Mouse (Mus musculus) kidney, postnatal 10 days (tissue): ENCODE data around the gene Tmem14c.
"Not testable (repeated sequence)": the region's sequence is repeated elsewhere in the genome, so short reads cannot be mapped to it uniquely, and the experiment has no call there.

Experiments
- DNase-seq: peaks from one replicate; pipeline ENCODE4 v3.0.0; 2021; ENCODE audit warnings: mixed read lengths

Tmem14c gene

GRCm38 (mm10) chr13:41015829-41016634 lies at the start of gene Tmem14c:
Gene Tmem14c, plus strand, starts transcription at chr13:41016292.
- DNase-seq: peak; percentile 97

- DNase-seq: no peak
These were observed 48.5 kb upstream of the Tmem14c start for GRCm38 (mm10) chr13:40967609-40968008.

- DNase-seq: no peak
These were observed 47.5 kb upstream of the Tmem14c start for GRCm38 (mm10) chr13:40968564-40968963.

GRCm38 (mm10) chr13:40969761-40970390 lies 46.2 kb upstream of the Tmem14c start:
- DNase-seq: no peak

- DNase-seq: no peak
These were observed 44.8 kb upstream of the Tmem14c start for GRCm38 (mm10) chr13:40971261-40971660.

GRCm38 (mm10) chr13:40971831-40972230 lies 44.3 kb upstream of the Tmem14c start:
- DNase-seq: no peak

- no peak for DNase-seq
These were observed 43.1 kb upstream of the Tmem14c start for GRCm38 (mm10) chr13:40972976-40973375.

GRCm38 (mm10) chr13:40977609-40978008 lies 38.5 kb upstream of the Tmem14c start:
- DNase-seq: peak; percentile 73

GRCm38 (mm10) chr13:40978652-40979051 lies 37.4 kb upstream of the Tmem14c start:
- peak; percentile 20 for DNase-seq

GRCm38 (mm10) chr13:40979321-40979720 lies 36.8 kb upstream of the Tmem14c start:
- peak; percentile 39 for DNase-seq

GRCm38 (mm10) chr13:40982759-40983158 lies 33.3 kb upstream of the Tmem14c start:
- no peak for DNase-seq

GRCm38 (mm10) chr13:40986081-40986480 lies 30.0 kb upstream of the Tmem14c start:
- no peak for DNase-seq

- not testable (repeated sequence) for DNase-seq
These were observed 28.3 kb upstream of the Tmem14c start for GRCm38 (mm10) chr13:40987608-40988303.

GRCm38 (mm10) chr13:40988418-40988817 lies 27.7 kb upstream of the Tmem14c start:
- no peak for DNase-seq

GRCm38 (mm10) chr13:40994487-40995263 lies 21.4 kb upstream of the Tmem14c start:
- no peak for DNase-seq

GRCm38 (mm10) chr13:40998537-40998936 lies 17.6 kb upstream of the Tmem14c start:
- DNase-seq: not testable (repeated sequence)

GRCm38 (mm10) chr13:41000140-41000925 lies 15.8 kb upstream of the Tmem14c start:
- peak; percentile 62 for DNase-seq

- DNase-seq: peak; percentile 96
These were observed 15.0 kb upstream of the Tmem14c start, which contains the start of gene Pak1ip1 for GRCm38 (mm10) chr13:41000926-41001639. Gene Pak1ip1, plus strand, starts transcription at chr13:41001023.

GRCm38 (mm10) chr13:41002001-41002400 lies 14.1 kb upstream of the Tmem14c start:
- DNase-seq: no peak

GRCm38 (mm10) chr13:41006244-41006643 lies 9.8 kb upstream of the Tmem14c start:
- DNase-seq: no peak

GRCm38 (mm10) chr13:41008271-41008670 lies 7.8 kb upstream of the Tmem14c start:
- DNase-seq: no peak
